Mouse (Mus musculus) CH12.LX (cell line): ENCODE results near the gene Gtf2h1. TPM values are rescaled to one million over a fixed set of nuclear protein-coding genes. Genes with fewer than 3 reads are reported as not detected.

Source experiments
- DNase-seq: peaks from one replicate; pipeline ENCODE4 v3.0.0-alpha.2; 2013; ENCODE audit errors: extremely low read depth
- H3K27ac ChIP-seq: 2 replicates; pipeline ENCODE4 v1.5.1; 2012; ENCODE audit warnings: low read depth, mild to moderate bottlenecking, control low read depth, moderate library complexity; ENCODE audit not compliant: insufficient read depth
- H3K27me3 ChIP-seq: replicated peaks from 2 replicates; pipeline ENCODE3; 2012; ENCODE audit warnings: inconsistent platforms
- H3K36me3 ChIP-seq, 2 experiments: replicated peaks in 1 of 2; 2 replicates each; pipeline versions ENCODE3 to v1.6.1; 2012; ENCODE audit warnings: inconsistent platforms in 1 of 2, low read length in 1 of 2, mild to moderate bottlenecking in 1 of 2, mixed read lengths in 1 of 2, moderate library complexity in 1 of 2; ENCODE audit not compliant: control insufficient read depth in 1 of 2, insufficient read depth in 1 of 2
- H3K4me1 ChIP-seq, 2 experiments: 2 replicates each; pipeline ENCODE4 v1.6.1; 2012; ENCODE audit warnings: inconsistent platforms in 1 of 2, moderate library complexity in 1 of 2; ENCODE audit not compliant: insufficient read depth in 2 of 2, control insufficient read depth in 1 of 2
- H3K4me2 ChIP-seq: 2 replicates; pipeline ENCODE4 v1.6.1; 2012; ENCODE audit warnings: low read depth, mild to moderate bottlenecking, control low read depth; ENCODE audit not compliant: poor library complexity, insufficient read depth, severe bottlenecking
- H3K4me3 ChIP-seq, 3 experiments: fragments of 150-350 bp in 1 of 3; sonication (generic) in 1 of 3; replicated peaks in 1 of 3; 2 replicates each; pipeline versions ENCODE3 to v1.5.1; 2011 to 2012; ENCODE audit warnings: low read depth in 2 of 3, low read length in 2 of 3, mild to moderate bottlenecking in 2 of 3, moderate library complexity in 2 of 3, control low read depth in 1 of 3, improper control_type of control experiment in 1 of 3, inconsistent platforms in 1 of 3, mixed read lengths in 1 of 3; ENCODE audit not compliant: poor library complexity in 1 of 3
- H3K79me2 ChIP-seq: replicated peaks from 2 replicates; pipeline ENCODE4 v1.6.1; 2012; ENCODE audit warnings: mild to moderate bottlenecking, moderate library complexity; ENCODE audit not compliant: control insufficient read depth, poor library complexity, insufficient read depth, severe bottlenecking; ENCODE audit errors: extremely low read depth
- H3K9ac ChIP-seq: 2 replicates; pipeline ENCODE4 v1.6.1; 2012; ENCODE audit warnings: low read depth, mild to moderate bottlenecking, control low read depth, moderate library complexity; ENCODE audit not compliant: insufficient read depth
- H3K9me3 ChIP-seq: replicated peaks from 2 replicates; pipeline ENCODE3; 2012; ENCODE audit warnings: low read length, inconsistent platforms, mixed read lengths
- CHD2 ChIP-seq: IDR thresholded peaks from 2 replicates; pipeline ENCODE4 v1.6.1; 2011; ENCODE audit warnings: low read length, improper control_type of control experiment
- E2F4 ChIP-seq: IDR thresholded peaks from 2 replicates; pipeline ENCODE4 v1.6.1; 2011; ENCODE audit warnings: low read depth, low read length, improper control_type of control experiment; ENCODE audit not compliant: insufficient replicate concordance
- ELF1 ChIP-seq: IDR thresholded peaks from 2 replicates; pipeline ENCODE4 v1.6.1; 2014; ENCODE audit warnings: low read depth, mild to moderate bottlenecking, inconsistent platforms, low read length, improper control_type of control experiment
- EP300 ChIP-seq: IDR thresholded peaks from 2 replicates; pipeline ENCODE4 v1.6.1; 2011; ENCODE audit warnings: low read length, improper control_type of control experiment
- ETS1 ChIP-seq: conservative IDR thresholded peaks from 2 replicates; pipeline ENCODE4 v1.6.1; 2012; ENCODE audit warnings: low read depth, mild to moderate bottlenecking, inconsistent platforms, low read length, improper control_type of control experiment, moderate library complexity
- GABPA ChIP-seq: IDR thresholded peaks from 2 replicates; pipeline ENCODE4 v1.6.1; 2012; ENCODE audit warnings: low read depth, low read length, improper control_type of control experiment, inconsistent platforms; ENCODE audit not compliant: insufficient replicate concordance
- HCFC1 ChIP-seq: IDR thresholded peaks from 2 replicates; pipeline ENCODE4 v1.6.1; 2012; ENCODE audit warnings: low read depth, mild to moderate bottlenecking, inconsistent platforms, low read length, improper control_type of control experiment
- JUND ChIP-seq: conservative IDR thresholded peaks from 2 replicates; pipeline ENCODE4 v1.6.1; 2011; ENCODE audit warnings: low read depth, low read length, improper control_type of control experiment
- KAT2A ChIP-seq: IDR thresholded peaks from 2 replicates; pipeline ENCODE4 v1.6.1; 2012; ENCODE audit warnings: low read length, improper control_type of control experiment, inconsistent platforms; ENCODE audit not compliant: insufficient replicate concordance
- MAFK ChIP-seq: IDR thresholded peaks from 2 replicates; pipeline ENCODE4 v1.6.1; 2011; ENCODE audit warnings: low read length, improper control_type of control experiment; ENCODE audit not compliant: insufficient replicate concordance
- MEF2A ChIP-seq: IDR thresholded peaks from 2 replicates; pipeline ENCODE4 v1.6.1; 2014; ENCODE audit warnings: low read depth, mild to moderate bottlenecking, inconsistent platforms, low read length, improper control_type of control experiment, borderline replicate concordance
- NELFE ChIP-seq: IDR thresholded peaks from 2 replicates; pipeline ENCODE4 v1.6.1; 2011; ENCODE audit warnings: low read depth, low read length, improper control_type of control experiment
- NRF1 ChIP-seq: IDR thresholded peaks from 2 replicates; pipeline ENCODE4 v1.6.1; 2014; ENCODE audit warnings: low read depth, mild to moderate bottlenecking, inconsistent platforms, low read length, improper control_type of control experiment, moderate library complexity
- POLR2AphosphoS2 ChIP-seq: IDR thresholded peaks from 2 replicates; pipeline ENCODE4 v1.6.1; 2011; ENCODE audit warnings: low read depth, low read length, improper control_type of control experiment
- RCOR1 ChIP-seq: conservative IDR thresholded peaks from 2 replicates; pipeline ENCODE4 v1.6.1; 2012; ENCODE audit warnings: low read depth, mild to moderate bottlenecking, inconsistent platforms, low read length, improper control_type of control experiment
- SIN3A ChIP-seq: IDR thresholded peaks from 2 replicates; pipeline ENCODE4 v1.6.1; 2012; ENCODE audit warnings: low read length, improper control_type of control experiment, inconsistent platforms
- SMC3 ChIP-seq: IDR thresholded peaks from 2 replicates; pipeline ENCODE4 v1.6.1; 2011; ENCODE audit warnings: low read depth, low read length, improper control_type of control experiment
- TBP ChIP-seq: conservative IDR thresholded peaks from 2 replicates; pipeline ENCODE4 v1.6.1; 2011; ENCODE audit warnings: low read depth, low read length, improper control_type of control experiment
- UBTF ChIP-seq: IDR thresholded peaks from 2 replicates; pipeline ENCODE4 v1.6.1; 2012; ENCODE audit warnings: low read depth, mild to moderate bottlenecking, inconsistent platforms, low read length, improper control_type of control experiment, moderate library complexity
- USF1 ChIP-seq: IDR thresholded peaks from 2 replicates; pipeline ENCODE4 v1.6.1; 2014; ENCODE audit warnings: low read depth, mild to moderate bottlenecking, inconsistent platforms, low read length, improper control_type of control experiment
- ZNF384 ChIP-seq: IDR thresholded peaks from 2 replicates; pipeline ENCODE4 v1.6.1; 2012; ENCODE audit warnings: low read depth, low read length, improper control_type of control experiment, inconsistent platforms
- dilution Hi-C: fragments of 300-500 bp; cut with MboI; formaldehyde crosslinking; loops from 2 replicates; pipeline ENCODE4 v1.14.3; 2020; ENCODE audit warnings: low sequenced_read_pairs; ENCODE audit not compliant: extremely low pct_unique_long_range_greater_than_20kb, extremely low pct_ligation_motif_present
- in situ Hi-C: fragments of 300-500 bp; cut with MboI; formaldehyde crosslinking; loops from 3 replicates; pipeline ENCODE4 v1.14.3; 2019; ENCODE audit warnings: low sequenced_read_pairs, low pct_ligation_motif_present, low pct_unique_long_range_greater_than_20kb, mixed read lengths
- polyA plus RNA-seq: library from polyadenylated mRNA; unstranded; fragments of >175 nt; gene quantifications from 2 replicates; pipeline ENCODE4 v1.2.1, GENCODE M21; 2012; ENCODE audit warnings: low read depth; ENCODE audit not compliant: insufficient read length
- total RNA-seq, 2 experiments: library from RNA; depleted of rRNA; stranded (reverse); fragments of 300-350 nt in 1 of 2; fragments of >200 nt in 1 of 2; gene quantifications; 2 replicates each; pipeline ENCODE4 v1.2.3; 2012 to 2014

Gene Gtf2h1
- total and polyA plus RNA-seq, 3 experiments: 79.2 to 172 (median 161) TPM

- no peak for DNase-seq
- Histone ChIP-seq H3K79me2 (no peaks in the 10 kb centered on the region), H3K4me1 (no peaks in the 10 kb centered on the region), H3K27ac (no peak within 1 kb of the TSS), H3K9me3 (no peaks in the 10 kb centered on the region), H3K4me3 (no peak within 1 kb of the TSS), H3K9ac (no peak within 1 kb of the TSS), H3K4me2 (no peak within 1 kb of the TSS), H3K36me3 (peaks cover 0 to 4% of the 10 kb centered on the region in 2 experiments), H3K27me3 (no peaks in the 10 kb centered on the region)
- in situ Hi-C loops (no loop called here), dilution Hi-C loops (no loop called here)
- TF ChIP-seq HCFC1 (no peak), NELFE (no peak), MEF2A (no peak), JUND (no peak), RCOR1 (no peak), ZNF384 (no peak), GABPA (no peak), EP300 (no peak), CHD2 (no peak), USF1 (no peak), SMC3 (no peak), POLR2AphosphoS2 (no peak), KAT2A (no peak), ETS1 (no peak), TBP (no peak), MAFK (no peak), ELF1 (no peak)
These were observed 65.1 kb downstream of the Gtf2h1 start, which contains the start of gene Ldhc for GRCm38 (mm10) chr7:46860996-46861395. Ldhc (plus strand) TSS chr7:46861203.

- Histone ChIP-seq H3K9ac (no peak overlapping the region), H3K9me3 (no peaks in the 10 kb centered on the region), H3K4me2 (no peak overlapping the region), H3K27ac (no peak overlapping the region), H3K79me2 (no peaks in the 10 kb centered on the region), H3K4me3 (no peak overlapping the region), H3K36me3 (no peaks in the 10 kb centered on the region), H3K27me3 (no peaks in the 10 kb centered on the region), H3K4me1 (no peaks in the 10 kb centered on the region)
- dilution Hi-C loops (no loop called here), in situ Hi-C loops (no loop called here)
- no peak for DNase-seq
- TF ChIP-seq SIN3A (no peak), RCOR1 (no peak), UBTF (no peak), ZNF384 (no peak), E2F4 (no peak), NRF1 (no peak)
These were observed 76.1 kb downstream of the Gtf2h1 start for GRCm38 (mm10) chr7:46871988-46872387.

Other genes starting within 250 kb of the Gtf2h1 start
- 13.8 and 14.1 TPM in 2 replicates for gene Sergef, start 156.3 kb upstream of the Gtf2h1 start, total RNA-seq (2012; rRNA removed)
- 13.0 and 16.3 TPM in 2 replicates for gene Sergef, start 156.3 kb upstream of the Gtf2h1 start, total RNA-seq (2014; rRNA removed)
- gene Sergef, start 156.3 kb upstream of the Gtf2h1 start, polyA plus RNA-seq: 17.9 and 18.0 TPM in 2 replicates
- gene Tph1, start 123.6 kb upstream of the Gtf2h1 start, total RNA-seq (2012; rRNA removed): 0.13 and 0.17 TPM in 2 replicates
- not detected in 2 replicates for gene Tph1, start 123.6 kb upstream of the Gtf2h1 start, total RNA-seq (2014; rRNA removed)
- 0.22 TPM in 1 of 2 replicates, not detected in the other for gene Tph1, start 123.6 kb upstream of the Gtf2h1 start, polyA plus RNA-seq
- 15.1 and 16.6 TPM in 2 replicates for gene Saal1, start 85.4 kb upstream of the Gtf2h1 start, total RNA-seq (2012; rRNA removed)
- gene Saal1, start 85.4 kb upstream of the Gtf2h1 start, total RNA-seq (2014; rRNA removed): 14.7 and 15.2 TPM in 2 replicates
- gene Saal1, start 85.4 kb upstream of the Gtf2h1 start, polyA plus RNA-seq: 24.5 and 27.6 TPM in 2 replicates
- not detected in 2 replicates for gene Saa3, start 80.4 kb upstream of the Gtf2h1 start, total RNA-seq (2012; rRNA removed)
- 0.59 TPM in 1 of 2 replicates, not detected in the other for gene Saa3, start 80.4 kb upstream of the Gtf2h1 start, total RNA-seq (2014; rRNA removed)
- gene Saa3, start 80.4 kb upstream of the Gtf2h1 start, polyA plus RNA-seq: not detected in 2 replicates
- not detected in 2 replicates for gene Saa4, start 63.5 kb upstream of the Gtf2h1 start, total RNA-seq (2012; rRNA removed)
- gene Saa4, start 63.5 kb upstream of the Gtf2h1 start, total RNA-seq (2014; rRNA removed): not detected in 2 replicates
- gene Saa4, start 63.5 kb upstream of the Gtf2h1 start, polyA plus RNA-seq: not detected in 2 replicates
- gene Saa1, start 53.1 kb upstream of the Gtf2h1 start, total RNA-seq (2012; rRNA removed): not detected in 2 replicates
- gene Saa1, start 53.1 kb upstream of the Gtf2h1 start, total RNA-seq (2014; rRNA removed): not detected in 2 replicates
- gene Saa1, start 53.1 kb upstream of the Gtf2h1 start, polyA plus RNA-seq: not detected in 2 replicates
- gene Saa2, start 44.3 kb upstream of the Gtf2h1 start, total RNA-seq (2012; rRNA removed): not detected in 2 replicates
- gene Saa2, start 44.3 kb upstream of the Gtf2h1 start, total RNA-seq (2014; rRNA removed): not detected in 2 replicates
- gene Saa2, start 44.3 kb upstream of the Gtf2h1 start, polyA plus RNA-seq: not detected in 2 replicates
- 21.9 and 26.0 TPM in 2 replicates for gene Hps5, start within 50 bp of the Gtf2h1 start, total RNA-seq (2012; rRNA removed)
- 17.8 and 20.3 TPM in 2 replicates for gene Hps5, start within 50 bp of the Gtf2h1 start, total RNA-seq (2014; rRNA removed)
- 17.2 and 20.8 TPM in 2 replicates for gene Hps5, start within 50 bp of the Gtf2h1 start, polyA plus RNA-seq
- 702 and 970 TPM in 2 replicates for gene Ldha, start 45.4 kb downstream of the Gtf2h1 start, total RNA-seq (2012; rRNA removed)
- gene Ldha, start 45.4 kb downstream of the Gtf2h1 start, total RNA-seq (2014; rRNA removed): 1,007 and 1,199 TPM in 2 replicates
- gene Ldha, start 45.4 kb downstream of the Gtf2h1 start, polyA plus RNA-seq: 1,412 and 1,555 TPM in 2 replicates
- gene Ldhc, start 65.1 kb downstream of the Gtf2h1 start, total RNA-seq (2012; rRNA removed): not detected in 2 replicates
- gene Ldhc, start 65.1 kb downstream of the Gtf2h1 start, total RNA-seq (2014; rRNA removed): not detected in 2 replicates
- not detected in 2 replicates for gene Ldhc, start 65.1 kb downstream of the Gtf2h1 start, polyA plus RNA-seq
- 19.8 and 23.8 TPM in 2 replicates for gene Tsg101, start 123.9 kb downstream of the Gtf2h1 start, total RNA-seq (2012; rRNA removed)
- gene Tsg101, start 123.9 kb downstream of the Gtf2h1 start, total RNA-seq (2014; rRNA removed): 46.0 and 49.9 TPM in 2 replicates
- 84.1 and 93.5 TPM in 2 replicates for gene Tsg101, start 123.9 kb downstream of the Gtf2h1 start, polyA plus RNA-seq
- gene Uevld, start 162.4 kb downstream of the Gtf2h1 start, total RNA-seq (2012; rRNA removed): 2.6 and 2.9 TPM in 2 replicates
- gene Uevld, start 162.4 kb downstream of the Gtf2h1 start, total RNA-seq (2014; rRNA removed): 4.6 and 5.2 TPM in 2 replicates
- gene Uevld, start 162.4 kb downstream of the Gtf2h1 start, polyA plus RNA-seq: 5.5 and 6.6 TPM in 2 replicates
- not detected in 2 replicates for gene Gm9999, start 187.5 kb downstream of the Gtf2h1 start, total RNA-seq (2012; rRNA removed)
- gene Gm9999, start 187.5 kb downstream of the Gtf2h1 start, total RNA-seq (2014; rRNA removed): not detected in 2 replicates
- gene Gm9999, start 187.5 kb downstream of the Gtf2h1 start, polyA plus RNA-seq: not detected in 2 replicates
- 10.5 and 14.3 TPM in 2 replicates for gene Spty2d1, start 212.3 kb downstream of the Gtf2h1 start, total RNA-seq (2012; rRNA removed)
- gene Spty2d1, start 212.3 kb downstream of the Gtf2h1 start, total RNA-seq (2014; rRNA removed): 22.9 and 24.6 TPM in 2 replicates
- gene Spty2d1, start 212.3 kb downstream of the Gtf2h1 start, polyA plus RNA-seq: 29.9 and 32.6 TPM in 2 replicates